Mouse (Mus musculus): Measurements from ENCODE around the gene Itgb2.

Itgb2 gene

DNA sequence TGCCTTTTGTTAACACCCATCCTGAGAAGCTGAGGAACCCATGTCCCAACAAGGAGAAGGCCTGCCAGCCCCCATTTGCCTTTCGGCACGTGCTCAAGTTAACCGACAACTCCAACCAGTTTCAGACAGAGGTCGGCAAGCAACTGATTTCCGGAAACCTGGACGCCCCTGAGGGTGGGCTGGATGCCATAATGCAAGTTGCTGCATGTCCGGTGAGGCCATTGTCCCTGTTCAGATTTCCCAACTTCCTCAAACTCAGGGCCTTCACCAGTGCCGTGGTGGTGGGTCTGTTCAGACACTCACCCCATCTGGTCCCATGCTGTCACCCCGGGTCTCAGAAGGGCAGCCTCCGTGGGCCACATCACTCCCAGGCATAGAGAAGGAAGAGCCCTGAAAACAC, 18.5 kb downstream of the Itgb2 start:
- no peak for DNase-seq (ENCODE audit: low read depth, low spot score)

GRCm38 (mm10) chr10:77550874-77551273, 20.8 kb downstream of the Itgb2 start:
- DNase-seq (ENCODE audit: low read depth, low spot score): no peak

- DNase-seq (ENCODE audit: low read depth, low spot score): no peak
Measured at GRCm38 (mm10) chr10:77552162-77552561, 22.1 kb downstream of the Itgb2 start.

- DNase-seq (ENCODE audit: low read depth, low spot score): no peak
Measured at GRCm38 (mm10) chr10:77553285-77553684, 23.2 kb downstream of the Itgb2 start.

DNA sequence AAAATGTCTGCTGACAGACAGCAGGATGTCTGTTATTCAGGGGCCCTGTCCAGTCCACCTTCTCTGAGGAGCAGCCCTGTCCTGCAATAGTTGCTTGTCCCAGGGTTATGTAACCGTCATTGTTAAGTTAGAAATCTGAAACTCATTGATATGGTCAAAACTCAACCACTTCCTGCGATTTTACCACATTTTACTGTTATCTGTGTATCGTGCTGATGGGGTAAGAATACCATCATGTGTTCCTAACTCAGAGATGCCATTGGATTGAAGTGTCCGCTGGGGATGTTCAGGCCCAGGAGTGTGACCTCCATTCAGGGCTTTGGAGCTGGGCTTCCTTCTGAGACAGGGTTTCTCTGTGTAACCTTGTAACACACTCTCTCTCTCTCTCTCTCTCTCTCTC, 24.9 kb downstream of the Itgb2 start:
- DNase-seq (ENCODE audit: low read depth, low spot score): no peak

- DNase-seq (ENCODE audit: low read depth, low spot score): no peak
Measured at GRCm38 (mm10) chr10:77556631-77557030, 26.6 kb downstream of the Itgb2 start.

DNA sequence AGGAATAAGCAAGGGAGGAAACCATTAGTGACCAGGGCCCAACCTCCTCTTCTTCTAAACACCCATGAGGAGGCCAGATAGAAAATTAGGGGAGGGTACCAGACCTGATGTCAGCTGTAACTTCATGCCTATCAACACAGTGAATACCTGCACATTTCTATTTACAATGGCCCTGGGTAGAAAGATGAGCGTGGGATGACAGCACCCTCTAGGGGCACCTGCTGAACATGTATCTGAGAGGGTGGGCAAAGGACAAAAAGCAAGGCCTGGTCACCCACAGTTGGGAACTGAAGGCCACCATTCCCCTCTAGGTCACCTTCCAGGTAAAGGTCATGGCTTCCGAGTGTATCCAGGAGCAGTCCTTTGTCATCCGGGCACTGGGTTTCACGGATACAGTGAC, 27.6 kb downstream of the Itgb2 start:
- no peak for DNase-seq (ENCODE audit: low read depth, low spot score)

- DNase-seq (ENCODE audit: low read depth, low spot score): no peak
Measured at GRCm38 (mm10) chr10:77560090-77560489, 30.0 kb downstream of the Itgb2 start.

- DNase-seq (ENCODE audit: low read depth, low spot score): no peak
Measured at GRCm38 (mm10) chr10:77560830-77561229, 30.8 kb downstream of the Itgb2 start.

DNA sequence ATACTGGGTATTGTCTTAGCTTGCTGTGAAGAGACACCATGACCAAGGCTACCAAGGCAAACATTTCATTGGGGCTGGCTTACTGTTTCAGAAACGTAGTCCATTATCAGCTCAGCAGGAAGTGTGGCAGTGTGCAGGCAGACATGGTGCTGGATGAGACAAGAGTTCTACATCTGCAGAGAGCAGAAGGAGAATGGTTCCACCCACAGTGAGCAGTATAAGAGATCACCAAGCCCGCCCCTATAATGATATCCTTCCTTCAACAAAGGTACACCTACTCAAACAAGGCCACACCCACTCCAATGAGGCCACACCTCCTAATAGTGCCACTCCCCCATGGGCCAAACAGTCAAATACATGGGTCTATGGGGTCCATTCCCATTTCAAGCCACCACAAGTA, 31.5 kb downstream of the Itgb2 start:
- DNase-seq (ENCODE audit: low read depth, low spot score): no peak

DNA sequence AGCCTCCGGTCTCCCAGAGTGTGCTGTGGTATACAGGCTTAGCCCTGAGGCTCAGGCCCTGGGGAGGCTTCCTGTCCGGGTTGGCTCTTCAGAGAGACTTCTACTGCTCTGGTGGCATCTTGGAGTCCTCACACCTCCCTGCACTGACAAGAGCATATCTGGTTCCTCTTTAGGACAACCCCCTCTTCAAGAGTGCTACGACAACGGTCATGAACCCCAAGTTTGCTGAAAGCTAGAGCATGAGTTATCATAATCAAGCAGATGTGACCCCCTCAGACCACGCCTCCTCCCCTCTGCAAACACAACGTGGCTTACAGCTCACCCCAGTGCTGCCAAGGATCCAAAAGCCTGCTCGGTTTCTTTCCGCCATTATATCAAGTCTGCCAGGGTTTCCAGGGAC, 35.0 kb downstream of the Itgb2 start:
- DNase-seq (ENCODE audit: low read depth, low spot score): no peak

DNA sequence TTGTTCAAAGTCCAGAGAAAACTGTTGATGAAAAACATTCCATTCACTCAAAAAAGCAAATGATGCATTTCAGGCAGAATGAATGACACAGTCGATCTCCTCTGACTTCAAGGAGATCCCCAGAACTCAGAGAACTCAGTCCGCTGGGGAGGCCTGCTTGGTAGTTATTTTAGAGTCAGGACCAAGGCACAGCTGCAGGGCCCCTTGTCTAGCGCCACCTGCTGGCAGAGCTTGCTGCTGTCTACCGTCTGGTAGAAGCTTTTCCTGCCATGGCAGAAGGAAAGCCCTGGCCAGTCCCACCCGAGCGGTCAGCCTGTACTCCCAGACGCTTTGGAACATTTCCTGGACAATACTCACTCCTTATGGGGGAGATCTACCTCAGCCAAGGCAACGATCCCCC, 36.6 kb downstream of the Itgb2 start:
- DNase-seq (ENCODE audit: low read depth, low spot score): peak; percentile 56

- DNase-seq (ENCODE audit: low read depth, low spot score): no peak
Measured at GRCm38 (mm10) chr10:77569481-77569880, 39.4 kb downstream of the Itgb2 start.

GRCm38 (mm10) chr10:77569973-77570658, 40.1 kb downstream of the Itgb2 start:
- no peak for DNase-seq (ENCODE audit: low read depth, low spot score)

DNA sequence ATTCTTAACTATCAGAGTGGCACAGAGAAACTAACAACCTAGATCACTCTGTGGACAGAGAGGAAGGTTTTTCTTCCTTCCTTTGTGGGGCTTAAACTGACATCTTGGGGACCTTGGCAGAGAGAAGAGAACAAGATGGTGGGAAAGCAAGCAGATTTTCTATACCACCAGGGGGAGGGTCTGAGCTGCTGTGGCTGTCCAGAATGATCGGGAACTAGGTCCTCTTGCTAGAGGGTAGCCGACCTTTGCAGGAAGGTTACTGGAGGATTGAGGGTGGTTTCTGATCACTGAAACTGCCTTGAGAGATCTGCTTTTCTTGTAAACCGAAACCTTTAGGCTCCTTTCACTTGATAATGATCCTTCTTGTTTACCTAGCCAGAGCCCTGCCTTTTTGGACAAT, 42.2 kb downstream of the Itgb2 start:
- DNase-seq (ENCODE audit: low read depth, low spot score): no peak

DNA sequence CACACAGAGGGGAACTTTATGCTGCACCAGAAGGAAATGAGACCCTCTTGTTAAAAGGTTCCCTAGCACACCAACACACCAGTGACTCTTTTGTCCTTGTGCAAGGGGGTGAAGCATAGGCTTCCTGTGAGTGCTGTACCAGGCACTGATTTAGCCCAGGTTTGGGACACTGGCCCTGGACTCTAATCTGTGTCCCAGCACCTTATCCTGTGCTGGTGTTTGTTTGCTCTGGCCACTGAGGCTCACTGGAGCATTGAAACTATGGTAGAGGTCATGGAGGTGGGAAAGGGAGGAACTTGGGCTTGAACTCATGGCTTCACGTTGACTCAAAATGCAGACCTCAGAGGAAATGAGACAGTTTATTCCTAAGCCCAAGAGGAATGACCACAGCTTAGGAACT, 43.1 kb downstream of the Itgb2 start:
- DNase-seq (ENCODE audit: low read depth, low spot score): no peak

- DNase-seq (ENCODE audit: low read depth, low spot score): no peak
Measured at GRCm38 (mm10) chr10:77580027-77580920, 50.2 kb downstream of the Itgb2 start.

DNA sequence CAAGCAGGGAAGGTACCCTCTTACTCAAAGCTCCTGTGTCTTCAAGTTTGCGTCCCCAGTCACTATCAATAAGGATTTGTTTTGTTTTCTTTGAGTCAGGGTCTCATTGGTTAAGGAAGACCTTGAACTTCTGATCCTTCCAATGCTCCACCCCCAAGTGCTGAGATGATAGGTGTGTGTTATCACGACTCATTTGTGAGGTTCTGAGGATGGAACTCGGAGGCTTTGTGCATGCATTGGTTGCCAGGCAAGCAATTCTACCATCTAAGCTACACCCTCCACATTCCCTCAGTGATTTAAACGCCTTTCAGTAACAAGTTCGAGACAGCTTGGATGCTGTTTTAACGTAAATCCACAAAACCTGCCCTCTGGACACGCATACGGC, 51.0 kb downstream of the Itgb2 start:
- no peak for DNase-seq (ENCODE audit: low read depth, low spot score)

GRCm38 (mm10) chr10:77581408-77582284, 51.6 kb downstream of the Itgb2 start, which contains the start of gene Pttg1ip:
Pttg1ip (plus strand) TSS chr10:77581720.
- DNase-seq (ENCODE audit: low read depth, low spot score): peak; percentile 91

GRCm38 (mm10) chr10:77582285-77582618, 52.2 kb downstream of the Itgb2 start:
- DNase-seq (ENCODE audit: low read depth, low spot score): no peak

GRCm38 (mm10) chr10:77583795-77584422, 53.9 kb downstream of the Itgb2 start:
- DNase-seq (ENCODE audit: low read depth, low spot score): no peak

- DNase-seq (ENCODE audit: low read depth, low spot score): no peak
Measured at GRCm38 (mm10) chr10:77586637-77587036, 56.6 kb downstream of the Itgb2 start.
